Mouse (Mus musculus): ENCODE measurements around the gene Snx25.

The Snx25 gene

DNA sequence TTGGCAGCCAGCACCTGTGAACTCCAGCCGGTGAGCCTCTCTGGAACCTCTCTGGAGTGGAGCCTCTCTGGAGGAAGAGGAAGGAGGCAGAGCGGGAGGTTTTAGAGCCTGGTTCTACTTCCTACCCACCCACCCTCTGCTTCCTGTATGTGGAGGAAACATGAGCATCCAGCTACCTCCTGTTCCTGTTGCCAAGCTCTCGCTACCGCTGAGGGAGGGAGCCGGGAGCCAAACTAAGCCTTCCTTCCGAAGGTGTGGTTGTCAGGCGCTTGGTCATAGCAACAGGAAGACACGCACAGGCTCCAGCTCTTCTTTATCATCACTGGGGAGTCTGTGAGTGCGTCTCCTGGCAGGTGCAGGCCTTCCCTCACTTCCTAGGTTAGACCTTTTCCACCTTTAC is 129.8 kb downstream of the Snx25 start:
- DNase-seq (ENCODE audit: low read depth, low spot score): no peak

DNA sequence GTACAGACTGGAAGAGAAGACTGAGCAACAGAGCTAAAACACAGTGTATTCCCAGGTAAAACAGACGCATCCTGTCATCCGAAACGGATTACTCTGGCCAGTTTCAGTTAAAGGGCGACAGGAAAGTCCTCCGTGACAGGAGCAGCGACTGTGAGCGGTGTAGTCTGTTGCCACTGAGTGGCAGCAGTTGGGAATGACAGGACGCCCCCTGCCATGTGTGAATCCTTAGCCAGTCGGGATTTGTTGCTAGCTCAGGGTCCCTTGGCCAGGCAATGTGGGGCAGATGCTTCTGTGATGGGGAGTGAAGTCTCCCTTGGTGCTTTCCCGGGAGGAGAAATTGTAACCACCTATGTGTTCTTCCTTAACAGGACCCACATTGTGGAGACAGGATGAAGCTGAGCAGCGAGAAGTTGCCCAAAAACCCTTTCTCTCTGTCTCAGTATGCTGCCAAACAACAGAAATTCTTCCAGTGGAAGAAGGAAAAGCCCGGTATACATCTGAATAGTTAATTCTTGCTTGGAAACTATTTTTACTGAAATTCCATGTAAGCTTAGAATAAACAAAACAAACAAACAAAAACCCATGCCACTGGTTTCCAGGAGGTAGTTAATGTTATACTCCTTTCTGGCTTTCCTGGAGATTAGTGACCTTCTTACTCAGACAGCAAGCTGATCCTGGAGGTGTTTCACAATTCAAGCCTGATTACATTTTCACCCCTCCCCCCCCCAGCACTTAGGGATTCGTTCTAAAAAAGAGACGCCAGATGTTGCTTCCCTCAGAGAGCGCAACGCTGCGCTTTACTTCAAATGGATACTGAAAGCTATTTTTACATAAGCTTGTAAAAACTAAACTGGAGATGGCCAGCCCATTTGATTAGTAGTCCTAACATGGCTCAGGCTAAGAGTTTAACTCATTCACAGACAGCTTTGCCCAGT is 140.9 kb downstream of the Snx25 start:
- no peak for DNase-seq (ENCODE audit: low read depth, low spot score)

DNA sequence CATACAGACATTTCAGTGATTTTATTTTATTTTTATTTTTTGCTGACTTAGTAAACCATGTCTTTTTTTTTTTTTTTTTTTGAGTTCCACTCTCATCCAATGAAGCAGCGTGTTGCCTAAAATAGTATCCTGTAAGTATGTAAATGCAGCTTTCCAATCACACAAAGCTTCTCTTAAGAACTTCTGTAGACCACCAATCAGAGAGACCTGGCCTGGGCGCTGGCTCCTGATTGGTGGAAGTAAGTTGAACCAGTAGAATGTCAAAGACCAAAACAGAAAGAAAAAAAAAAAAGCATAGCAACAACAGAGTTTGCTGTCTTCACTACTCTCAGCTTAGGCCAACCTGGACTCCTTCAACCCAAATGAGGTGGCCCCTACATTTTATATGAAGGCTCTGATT is 141.7 kb downstream of the Snx25 start:
- no peak for DNase-seq (ENCODE audit: low read depth, low spot score)

DNA sequence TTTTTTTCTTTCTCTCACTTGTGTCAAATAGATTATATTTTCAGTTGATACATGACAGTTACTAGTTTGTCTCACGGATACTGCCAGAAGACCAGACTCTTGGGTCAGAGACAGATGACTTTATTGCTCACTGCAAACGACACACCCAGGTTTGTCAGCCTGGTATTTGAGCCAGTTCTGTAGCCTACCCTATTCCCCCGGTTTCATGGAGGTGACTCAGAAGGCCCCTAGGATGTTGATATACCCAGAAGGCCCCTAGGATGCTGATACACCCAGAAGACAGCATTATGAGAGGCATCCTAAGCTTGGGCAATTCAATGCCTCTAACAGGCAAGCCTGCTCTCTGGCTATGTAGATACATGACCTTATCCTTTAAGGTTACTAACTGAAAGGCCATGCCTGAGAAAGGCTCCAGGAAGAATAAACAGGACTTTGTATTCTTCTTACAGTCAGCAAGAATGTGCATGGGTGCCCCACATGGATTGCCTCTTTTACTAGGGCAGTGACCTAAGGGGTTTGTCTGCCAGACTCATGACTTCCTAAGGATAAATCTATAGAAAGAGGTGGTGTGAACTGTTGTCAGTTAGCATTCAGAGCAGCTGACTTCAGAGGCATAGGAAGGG is 144.8 kb downstream of the Snx25 start:
- no peak for DNase-seq (ENCODE audit: low read depth, low spot score)

DNA sequence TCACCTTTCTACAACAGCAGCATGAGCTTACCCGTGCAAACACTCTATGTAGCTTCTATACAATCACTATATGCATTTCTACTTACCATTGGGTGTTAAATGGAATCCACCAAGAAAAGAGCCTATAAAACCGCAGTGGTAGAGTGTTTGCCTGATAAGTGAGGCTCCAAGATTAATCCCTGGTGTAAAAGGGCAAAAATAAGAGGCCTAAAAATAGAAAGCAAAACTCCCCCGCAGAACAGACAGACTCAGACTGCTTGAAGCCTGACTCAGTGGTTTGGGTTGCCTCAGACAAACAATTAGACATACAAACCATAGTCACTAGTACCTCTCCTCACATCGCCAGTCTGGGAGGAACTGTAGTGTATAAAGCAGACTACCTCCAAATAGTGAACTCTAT is 146.4 kb downstream of the Snx25 start, which contains the start of gene Ankrd37:
Gene Ankrd37, minus strand, starts transcription at position 112 of the 400 bp plus-strand sequence.
- DNase-seq (ENCODE audit: low read depth, low spot score): no peak

DNA sequence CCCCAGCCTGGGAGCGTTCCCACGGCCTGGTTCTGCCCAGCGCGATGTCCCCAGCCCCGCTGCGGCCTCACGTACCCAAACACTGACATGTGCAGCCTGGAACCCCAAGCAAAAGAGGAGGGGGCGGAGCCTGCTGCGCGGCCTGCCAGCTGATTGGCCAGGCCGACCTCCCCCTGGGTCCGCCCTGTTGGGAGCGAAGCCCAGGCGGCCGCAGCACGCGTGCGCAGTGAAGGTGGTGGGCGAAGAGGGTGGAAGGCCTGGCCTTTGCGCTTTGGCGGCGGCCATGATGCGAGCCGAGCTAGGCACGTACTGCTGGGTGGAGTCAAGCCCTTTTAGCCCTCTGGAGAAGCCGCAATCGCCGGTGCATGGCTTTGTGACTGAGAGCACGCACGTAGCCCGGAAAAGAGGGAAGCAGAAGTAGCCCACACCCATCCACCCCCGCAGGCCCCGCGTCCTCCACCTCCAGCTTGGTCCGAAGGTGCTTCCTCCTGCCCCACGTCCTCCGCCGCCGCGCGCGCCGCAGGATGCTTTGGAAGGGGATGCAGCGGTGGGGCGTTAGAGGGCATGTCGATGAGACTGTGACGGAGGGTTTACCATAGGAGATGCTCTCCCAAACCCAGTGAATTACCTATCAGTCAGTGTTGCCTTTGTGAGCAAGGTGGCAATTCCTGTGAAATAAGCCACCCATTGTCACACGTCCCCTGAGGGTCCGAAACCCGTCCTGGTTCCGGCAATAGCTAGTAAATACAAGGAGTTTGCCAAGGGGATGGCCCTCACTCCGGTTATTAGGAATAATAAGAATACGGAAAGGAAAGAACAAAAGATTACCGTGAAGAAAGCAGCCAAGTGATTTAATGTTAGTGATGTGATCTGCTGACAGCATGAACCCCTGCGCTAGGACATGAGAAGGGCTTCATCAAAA is 151.9 kb downstream of the Snx25 start:
- DNase-seq (ENCODE audit: low read depth, low spot score): peak; percentile 94

DNA sequence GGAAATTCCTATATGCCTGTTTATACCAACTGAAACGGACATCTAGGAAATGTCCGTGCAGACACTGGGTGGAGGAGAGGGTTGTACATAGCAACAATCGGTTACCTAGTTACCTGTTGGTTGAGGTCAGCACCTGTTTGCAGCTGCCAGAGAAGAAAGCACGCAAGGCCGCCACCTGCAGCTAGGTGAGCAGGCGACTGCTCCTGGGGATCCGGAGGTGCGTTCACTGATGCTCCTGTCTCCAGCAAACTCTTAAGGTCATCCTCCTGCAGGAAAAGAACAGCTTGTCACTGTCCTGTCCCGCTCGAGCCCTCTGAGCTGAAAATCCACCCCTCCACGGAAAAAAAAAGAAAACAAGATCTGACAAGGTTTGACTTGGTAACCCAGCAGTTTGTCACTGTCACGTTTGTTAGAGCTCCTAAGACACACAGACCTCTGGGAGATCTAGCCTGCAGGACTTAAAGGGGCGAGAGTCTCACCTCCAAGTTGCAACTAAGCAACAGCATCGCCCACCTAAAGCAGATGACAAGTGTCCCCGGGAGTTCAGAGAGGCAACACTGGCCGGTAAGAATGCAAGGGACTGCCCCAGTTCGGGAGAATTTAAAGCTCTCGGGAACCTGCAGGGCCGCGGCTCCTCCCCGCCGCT is 152.7 kb downstream of the Snx25 start, which contains the start of gene Lrp2bp:
Gene Lrp2bp, plus strand, starts transcription at position 166 of the 646 bp plus-strand sequence.
- DNase-seq (ENCODE audit: low read depth, low spot score): no peak

DNA sequence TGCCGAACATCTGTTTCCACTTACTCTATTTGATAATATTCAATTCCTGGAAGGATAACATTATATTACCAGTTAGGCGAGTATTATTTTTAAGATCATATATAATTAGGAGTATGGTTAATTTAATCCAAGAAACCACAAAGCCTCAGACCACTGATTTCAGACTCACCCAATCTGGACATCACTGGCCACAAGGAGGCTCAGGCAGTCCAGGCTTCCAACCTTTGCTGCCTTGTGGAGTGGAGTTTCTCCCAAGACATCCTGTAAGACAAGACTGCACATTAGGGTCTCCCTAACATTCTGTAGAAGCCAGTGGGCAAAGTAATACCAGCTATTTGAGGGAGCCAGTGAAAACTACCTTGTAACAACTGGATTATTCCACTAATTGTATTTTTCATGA is 153.7 kb downstream of the Snx25 start:
- no peak for DNase-seq (ENCODE audit: low read depth, low spot score)

DNA sequence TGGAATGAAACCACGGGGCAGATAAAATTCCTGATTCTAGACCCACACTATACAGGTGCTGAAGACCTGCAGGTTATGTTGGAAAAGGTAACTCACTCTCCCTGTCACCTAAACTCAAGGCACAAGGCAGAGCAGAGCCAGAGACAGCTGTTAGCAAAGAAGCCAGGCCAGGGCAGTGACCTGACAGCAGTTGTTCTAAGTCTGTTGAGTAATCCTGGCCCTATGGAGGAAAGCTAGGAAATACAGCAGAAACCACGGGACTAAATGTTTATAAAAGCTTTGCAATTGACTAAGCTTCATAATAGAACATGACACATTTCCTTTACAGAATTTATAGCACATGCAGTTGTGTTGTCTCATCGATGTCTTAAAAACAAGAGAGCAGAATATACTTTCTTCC is 156.4 kb downstream of the Snx25 start:
- no peak for DNase-seq (ENCODE audit: low read depth, low spot score)

DNA sequence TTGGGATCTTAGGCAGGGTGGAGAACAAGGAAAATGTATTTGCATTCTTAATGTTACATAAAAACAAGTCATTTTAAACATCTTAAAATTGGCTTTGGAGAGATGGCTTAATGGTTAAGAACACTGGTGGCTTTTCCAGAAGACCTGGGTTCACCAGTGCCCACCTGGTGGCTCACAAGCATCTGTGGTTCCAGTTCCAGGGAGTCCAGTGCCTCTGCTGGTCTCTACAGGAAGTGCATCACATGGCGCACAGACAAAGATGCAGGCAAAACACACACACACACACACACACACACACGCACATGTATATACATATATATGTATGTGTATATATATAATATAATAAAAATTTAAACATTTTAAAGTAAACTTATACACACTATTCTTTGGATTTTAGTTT is 157.8 kb downstream of the Snx25 start:
- no peak for DNase-seq (ENCODE audit: low read depth, low spot score)

DNA sequence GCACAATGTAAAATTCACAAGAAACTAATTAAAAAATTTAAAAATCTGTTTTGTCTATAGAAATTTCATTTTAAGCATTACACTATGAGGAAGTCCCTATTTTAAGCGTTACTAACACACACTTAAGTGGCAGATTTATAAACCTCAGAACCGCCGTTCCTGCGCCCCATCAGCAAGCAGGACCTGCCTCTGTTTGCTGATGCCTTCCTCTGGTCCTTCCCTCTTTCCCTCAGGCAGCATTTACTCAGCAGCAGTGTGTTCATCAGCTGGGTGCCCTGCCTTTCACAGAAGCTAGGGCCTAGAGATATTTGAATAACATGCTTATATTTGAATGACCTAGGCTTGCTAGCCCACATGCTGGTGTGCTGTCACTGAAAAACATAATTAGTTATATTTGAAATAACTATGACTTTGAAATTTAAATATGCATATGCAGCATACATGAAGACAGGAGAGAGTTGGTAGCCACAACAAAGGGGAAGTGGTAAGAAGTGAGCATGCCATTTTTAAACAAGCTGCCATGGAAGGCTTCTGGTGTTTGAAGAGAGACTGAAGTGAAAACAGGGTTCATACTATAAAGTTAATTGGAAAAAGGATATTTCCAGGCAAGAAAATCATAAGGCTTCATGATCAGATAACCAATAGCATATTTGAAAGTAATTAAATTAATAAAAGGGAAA is 161.2 kb downstream of the Snx25 start:
- DNase-seq (ENCODE audit: low read depth, low spot score): no peak

DNA sequence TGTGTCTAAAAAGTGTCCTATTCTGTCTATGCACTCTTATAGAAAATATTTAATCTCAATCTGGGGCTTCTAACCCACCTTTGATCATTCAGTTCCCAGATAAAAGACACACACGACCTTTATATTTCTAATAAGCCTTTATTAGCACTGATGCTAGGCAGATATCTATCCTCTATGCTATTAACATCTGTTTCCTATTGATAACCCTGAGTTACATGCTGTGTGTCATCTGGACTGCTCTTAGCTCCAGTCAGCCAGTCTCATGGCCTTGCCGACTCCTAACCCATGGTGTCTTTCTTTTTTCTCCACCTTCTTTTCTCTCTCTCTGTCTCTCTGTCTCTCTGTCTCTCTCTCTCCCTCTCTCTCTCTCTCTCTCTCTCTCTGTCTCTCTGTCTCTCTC is 163.8 kb downstream of the Snx25 start:
- no peak for DNase-seq (ENCODE audit: low read depth, low spot score)

DNA sequence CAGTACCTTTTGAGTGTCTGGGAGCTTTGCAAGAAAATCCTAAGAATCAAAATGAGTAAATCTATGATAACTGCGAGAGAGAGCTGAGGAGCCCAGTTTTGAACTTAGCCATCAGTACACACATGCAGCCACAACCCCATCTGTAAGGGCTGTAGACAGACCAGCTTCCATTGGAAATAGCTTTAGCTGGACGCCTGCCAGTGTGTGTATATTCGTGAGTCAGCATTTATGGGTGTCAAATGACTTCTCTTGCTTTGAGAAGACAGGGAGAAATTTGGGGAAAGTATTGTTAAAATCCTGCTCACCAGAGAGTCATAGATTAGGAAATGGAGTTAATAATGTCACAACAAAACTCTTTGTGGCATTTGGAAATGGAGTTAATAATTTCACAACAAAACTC is 165.3 kb downstream of the Snx25 start:
- DNase-seq (ENCODE audit: low read depth, low spot score): no peak
